Mouse (Mus musculus) embryonic fibroblast, embryonic 13.5 days (primary cell): ENCODE measurements at regions not wholly inside any gene's neighbourhood (a gene's known extent, or its start where the extent isn't known, plus 50 kb on each side); places are given as distances from the start of the nearest gene placed in this dataset.
"Not testable (repeated sequence)": the region's sequence is repeated elsewhere in the genome, so short reads cannot be mapped to it uniquely, and the experiment has no call there.

ENCODE experiments used
- H3K27ac ChIP-seq: 2 replicates; pipeline ENCODE4 v1.5.1; 2012; ENCODE audit warnings: low read length, control low read depth, inconsistent platforms; ENCODE audit not compliant: insufficient read depth
- H3K4me1 ChIP-seq: 2 replicates; pipeline ENCODE4 v1.6.1; 2011; ENCODE audit warnings: low read length; ENCODE audit not compliant: control insufficient read depth, insufficient read depth
- H3K4me3 ChIP-seq: 2 replicates; pipeline ENCODE4 v1.5.1; 2011; ENCODE audit warnings: mild to moderate bottlenecking, control low read depth, low read length; ENCODE audit not compliant: insufficient read depth
- CTCF ChIP-seq: IDR thresholded peaks from 2 replicates; pipeline ENCODE4 v1.5.1; 2011; ENCODE audit warnings: mild to moderate bottlenecking, control low read depth, low read length, moderate library complexity, borderline replicate concordance; ENCODE audit not compliant: insufficient read depth
- POLR2A ChIP-seq: IDR thresholded peaks from 2 replicates; pipeline ENCODE4 v1.6.1; 2011; ENCODE audit warnings: low read depth, mild to moderate bottlenecking, control low read depth, low read length, moderate library complexity

GRCm38 (mm10) chr7:138472891-138473455 lies 75.4 kb upstream of the Tcerg1l start:
- Histone ChIP-seq H3K4me3 (no peak overlapping the region), H3K4me1 (no peaks in the 10 kb centered on the region), H3K27ac (no peak overlapping the region)
- TF ChIP-seq POLR2A = no peak

GRCm38 (mm10) chr7:138472371-138472770 lies 74.8 kb upstream of the Tcerg1l start:
- no peak for TF ChIP-seq CTCF
- TF ChIP-seq POLR2A = no peak
- Histone ChIP-seq H3K4me3 (no peak overlapping the region), H3K27ac (no peak overlapping the region), H3K4me1 (no peaks in the 10 kb centered on the region)

GRCm38 (mm10) chr7:138469211-138469610 lies 71.7 kb upstream of the Tcerg1l start:
- TF ChIP-seq CTCF (no peak), POLR2A (no peak)
- no peaks in the 10 kb centered on the region for H3K4me1 ChIP-seq
- no peak overlapping the region for H3K27ac ChIP-seq
- H3K4me3 ChIP-seq = no peak overlapping the region

GRCm38 (mm10) chr7:138468436-138468835 lies 70.9 kb upstream of the Tcerg1l start:
- TF ChIP-seq CTCF = no peak
- TF ChIP-seq POLR2A = no peak

GRCm38 (mm10) chr7:138467981-138468380 lies 70.5 kb upstream of the Tcerg1l start:
- Histone ChIP-seq H3K27ac (no peak overlapping the region), H3K4me1 (no peaks in the 10 kb centered on the region), H3K4me3 (no peak overlapping the region)
- TF ChIP-seq CTCF (no peak), POLR2A (no peak)

More at GRCm38 (mm10) chr7:138468436-138468835, 70.9 kb upstream of the Tcerg1l start:
- Histone ChIP-seq H3K4me3 (no peak overlapping the region), H3K4me1 (no peaks in the 10 kb centered on the region), H3K27ac (no peak overlapping the region)

GRCm38 (mm10) chr7:138467386-138467785 lies 69.9 kb upstream of the Tcerg1l start:
- Histone ChIP-seq H3K4me3 (no peak overlapping the region), H3K27ac (no peak overlapping the region), H3K4me1 (no peaks in the 10 kb centered on the region)
- TF ChIP-seq CTCF = no peak
- TF ChIP-seq POLR2A = no peak

- no peaks in the 10 kb centered on the region for H3K4me1 ChIP-seq
- TF ChIP-seq POLR2A (no peak), CTCF (no peak)
- H3K4me3 ChIP-seq = no peak overlapping the region
- H3K27ac ChIP-seq = no peak overlapping the region
These were observed 60.4 kb upstream of the Tcerg1l start for GRCm38 (mm10) chr7:138457964-138458363.

- TF ChIP-seq CTCF = no peak
- TF ChIP-seq POLR2A = no peak
- Histone ChIP-seq H3K27ac (no peak overlapping the region), H3K4me1 (no peaks in the 10 kb centered on the region), H3K4me3 (no peak overlapping the region)
These were observed 57.8 kb upstream of the Tcerg1l start for GRCm38 (mm10) chr7:138455371-138455770.

- H3K4me3 ChIP-seq, H3K27ac ChIP-seq, H3K4me1 ChIP-seq: not testable (repeated sequence)
These were observed 57.1 kb upstream of the Tcerg1l start for GRCm38 (mm10) chr7:138454498-138455225.

GRCm38 (mm10) chr7:138451321-138451720 lies 53.8 kb upstream of the Tcerg1l start:
- no peaks in the 10 kb centered on the region for H3K4me1 ChIP-seq

GRCm38 (mm10) chr7:138448519-138448918 lies 51.0 kb upstream of the Tcerg1l start:
- no peak for TF ChIP-seq CTCF
- no peak for TF ChIP-seq POLR2A
- no peak overlapping the region for H3K27ac ChIP-seq

More at GRCm38 (mm10) chr7:138451321-138451720, 53.8 kb upstream of the Tcerg1l start:
- Histone ChIP-seq H3K27ac (no peak overlapping the region), H3K4me3 (no peak overlapping the region)
- TF ChIP-seq POLR2A = no peak
- no peak for TF ChIP-seq CTCF

More at GRCm38 (mm10) chr7:138448519-138448918, 51.0 kb upstream of the Tcerg1l start:
- Histone ChIP-seq H3K4me1 (no peaks in the 10 kb centered on the region), H3K4me3 (no peak overlapping the region)
